31 mouse cellular contexts compared by ENCODE assay signal in genomic region chr5:22542676-22543075, GRCm38 (mm10).
"Had no signal": no experiment of that assay in that cellular context is flagged by ENCODE, and none has a peak within 500 bp of the region (broad histone marks: within the 10 kb centered on the region; RNA-seq: fewer than 3 reads in every experiment).

No protein-coding gene starts in this region.

- H3K4me3 ChIP-seq: limb, embryonic 10.5 days; limb, embryonic 12.5 days; limb, embryonic 13.5 days; limb, embryonic 15.5 days; liver, embryonic 12.5 days; liver, embryonic 13.5 days; liver, embryonic 15.5 days; lung, embryonic 15.5 days; megakaryocyte, embryonic 14.5 days; midbrain, embryonic 10.5 days; midbrain, embryonic 12.5 days; midbrain, embryonic 15.5 days; myocyte; neural tube, embryonic 12.5 days had no signal

- DNase-seq: left cerebral cortex, postnatal 4 days; liver; liver, embryonic 13.5 days; liver, postnatal 0 days; lung, adult 18-20 months; lung, adult 2 months; lung, embryonic 14.5 days; lung, postnatal 10 days; lung, postnatal 14 days; lung, postnatal 36 days; lung, postnatal 4 days; midbrain, embryonic 14.5 days had no signal

- H3K9me3 ChIP-seq: limb, embryonic 10.5 days; limb, embryonic 12.5 days; limb, embryonic 13.5 days; limb, embryonic 15.5 days; liver, embryonic 12.5 days; liver, embryonic 13.5 days; liver, embryonic 15.5 days; lung, embryonic 15.5 days; midbrain, embryonic 10.5 days; midbrain, embryonic 12.5 days; midbrain, embryonic 15.5 days; neural tube, embryonic 12.5 days had no signal

- H3K4me2 ChIP-seq: limb, embryonic 12.5 days; limb, embryonic 13.5 days; limb, embryonic 15.5 days; liver, embryonic 11.5 days; liver, embryonic 12.5 days; liver, embryonic 13.5 days; liver, embryonic 15.5 days; lung, embryonic 14.5 days; lung, embryonic 15.5 days; midbrain, embryonic 11.5 days; midbrain, embryonic 12.5 days; midbrain, embryonic 15.5 days; neural tube, embryonic 12.5 days had no signal

- H3K27me3 ChIP-seq: limb, embryonic 12.5 days; limb, embryonic 13.5 days; limb, embryonic 15.5 days; liver, embryonic 12.5 days; liver, embryonic 13.5 days; liver, embryonic 15.5 days; lung, embryonic 15.5 days; megakaryocyte, embryonic 14.5 days; midbrain, embryonic 12.5 days; midbrain, embryonic 15.5 days; neural tube, embryonic 12.5 days had no signal

- ATAC-seq: liver, embryonic 12.5 days; liver, postnatal 0 days; lung, postnatal 0 days; midbrain, embryonic 15.5 days; midbrain, embryonic 16.5 days had no signal

- H3K9ac ChIP-seq: limb, embryonic 12.5 days; limb, embryonic 13.5 days; limb, embryonic 15.5 days; liver, embryonic 12.5 days; liver, embryonic 14.5 days; liver, embryonic 15.5 days; liver, postnatal 0 days; lung, embryonic 14.5 days; lung, embryonic 15.5 days; midbrain, embryonic 12.5 days; midbrain, embryonic 15.5 days; neural tube, embryonic 12.5 days had no signal

- H3K4me1 ChIP-seq: limb, embryonic 10.5 days; limb, embryonic 12.5 days; limb, embryonic 13.5 days; limb, embryonic 15.5 days; lung, embryonic 15.5 days; midbrain, embryonic 10.5 days; midbrain, embryonic 12.5 days; midbrain, embryonic 15.5 days; neural tube, embryonic 12.5 days had no signal

- H3K27ac ChIP-seq: limb, embryonic 10.5 days; limb, embryonic 12.5 days; limb, embryonic 13.5 days; limb, embryonic 15.5 days; liver, embryonic 14.5 days; lung, embryonic 15.5 days; macrophage; midbrain, embryonic 10.5 days; midbrain, embryonic 12.5 days; midbrain, embryonic 15.5 days; neural tube, embryonic 12.5 days had no signal
